Mouse (Mus musculus): ENCODE data around the gene Tvp23a. TPM values are rescaled to one million over a fixed set of nuclear protein-coding genes. Genes with fewer than 3 reads are reported as not detected.
A peak's percentile ranks its signal among the peaks of the same experiment; 100 is the strongest.

Tvp23a gene
- polyA plus RNA-seq, 1 experiment from 2014 or later, result 34.1 TPM

- no peak for ATAC-seq (ENCODE audit: low FRiP score)
- H3K27me3 ChIP-seq, result 0 out of 2 replicates have a peak, but pooled peaks cover 6% of the 10 kb centered on the region
- no peaks in the 10 kb centered on the region for H3K9me3 ChIP-seq (replicated peaks)
- H3K4me3 ChIP-seq, result no peak overlapping the region
- WGBS, result 39% methylated on average over 8 of the region's 8 CpGs
- H3K27ac ChIP-seq, result no peak overlapping the region
- H3K9ac ChIP-seq, result no peak overlapping the region
- no peaks in the 10 kb centered on the region for H3K4me1 ChIP-seq
- no peaks in the 10 kb centered on the region for H3K36me3 ChIP-seq
- peak overlapping the region; percentile 30 for H3K4me2 ChIP-seq (replicated peaks)
Observed at GRCm38 (mm10) chr16:10384060-10384497, 63.1 kb downstream of the Tvp23a start.

- H3K4me3 ChIP-seq, result no peak overlapping the region
- no peak for ATAC-seq (ENCODE audit: low FRiP score)
- H3K27me3 ChIP-seq, result peaks cover under 1% of the 10 kb centered on the region; the same call in 1 of the 2 replicates
- no peaks in the 10 kb centered on the region for H3K9me3 ChIP-seq (replicated peaks)
- H3K9ac ChIP-seq, result no peak overlapping the region
- H3K4me2 ChIP-seq (replicated peaks), result no peak overlapping the region
- H3K4me1 ChIP-seq, result peaks cover 3% of the 10 kb centered on the region; the same call in 1 of the 2 replicates
- no peak overlapping the region for H3K27ac ChIP-seq
- no peaks in the 10 kb centered on the region for H3K36me3 ChIP-seq
- 69% methylated on average over 2 of the region's 2 CpGs for WGBS
Observed at GRCm38 (mm10) chr16:10379531-10379930, 67.6 kb downstream of the Tvp23a start.

DNA sequence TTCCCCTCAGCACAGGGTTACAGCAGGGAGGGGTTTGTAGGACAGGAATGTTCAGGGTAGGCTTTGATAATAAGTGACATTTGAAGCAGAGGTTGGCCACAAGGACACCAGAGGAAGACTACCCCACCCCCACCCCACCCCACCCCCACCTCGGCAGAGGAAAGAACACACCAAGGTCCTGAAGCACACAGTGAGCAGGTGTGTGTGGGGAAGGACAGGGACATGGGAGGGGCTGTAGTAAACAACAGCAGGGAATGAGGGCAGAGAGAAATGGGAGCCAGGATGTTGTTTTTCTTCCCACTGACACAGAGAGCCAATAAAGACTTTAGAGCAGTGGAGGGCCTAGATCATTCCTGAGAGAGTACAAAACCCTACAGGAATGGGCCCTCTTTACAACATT, 69.9 kb downstream of the Tvp23a start:
- no peak for ATAC-seq (ENCODE audit: low FRiP score)
- peaks cover 4% of the 10 kb centered on the region; the same call in 1 of the 2 replicates for H3K27me3 ChIP-seq
- no peaks in the 10 kb centered on the region for H3K36me3 ChIP-seq
- H3K4me3 ChIP-seq, result no peak overlapping the region
- H3K27ac ChIP-seq, result no peak overlapping the region
- peaks cover 5% of the 10 kb centered on the region; the same call in 1 of the 2 replicates for H3K4me1 ChIP-seq
- H3K4me2 ChIP-seq (replicated peaks), result no peak overlapping the region
- no peak overlapping the region for H3K9ac ChIP-seq
- 70% methylated on average over 1 of the region's 1 CpGs for WGBS
- H3K9me3 ChIP-seq (replicated peaks), result no peaks in the 10 kb centered on the region

DNA sequence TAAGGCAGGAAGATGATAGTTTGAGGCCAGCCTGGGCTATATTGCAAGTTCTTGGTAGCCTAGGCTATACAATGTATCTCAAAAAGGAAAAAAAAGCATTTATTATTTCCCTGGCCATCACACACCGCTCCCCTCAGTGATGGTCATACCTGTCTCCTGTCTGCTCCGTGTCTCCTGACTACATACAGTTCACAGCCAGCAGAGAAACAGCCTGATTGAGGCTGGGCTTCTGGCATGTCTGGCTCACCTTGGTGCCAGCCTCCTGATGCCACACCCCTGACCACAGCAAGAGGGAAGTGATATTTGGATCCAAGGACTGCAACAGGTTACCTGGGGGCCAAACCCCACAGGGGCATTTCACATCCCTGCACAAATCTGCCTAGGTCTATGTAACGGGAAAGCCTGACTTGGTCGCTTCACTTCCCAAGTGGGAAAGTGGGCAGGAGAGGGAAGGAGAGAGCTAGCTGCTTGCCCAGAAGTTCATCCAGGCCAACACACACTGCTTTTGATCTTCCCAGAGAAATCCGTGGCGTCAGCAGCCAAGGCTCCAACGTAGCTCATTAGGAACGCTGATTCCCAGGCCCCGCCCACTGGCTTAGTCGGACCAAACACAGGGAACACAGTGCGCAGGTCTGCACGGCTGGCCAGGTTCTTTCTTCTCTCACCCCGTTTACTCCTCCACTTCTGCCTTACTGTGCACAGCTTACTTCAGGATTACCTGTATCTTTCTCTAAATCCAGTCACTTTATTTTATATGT, 72.7 kb downstream of the Tvp23a start:
- H3K9ac ChIP-seq, result no peak overlapping the region
- peak; percentile 60 for ATAC-seq (ENCODE audit: low FRiP score)
- H3K4me3 ChIP-seq, result 0 out of 2 replicates have a peak overlapping the region, but pooled peaks have one; percentile 8

DNA sequence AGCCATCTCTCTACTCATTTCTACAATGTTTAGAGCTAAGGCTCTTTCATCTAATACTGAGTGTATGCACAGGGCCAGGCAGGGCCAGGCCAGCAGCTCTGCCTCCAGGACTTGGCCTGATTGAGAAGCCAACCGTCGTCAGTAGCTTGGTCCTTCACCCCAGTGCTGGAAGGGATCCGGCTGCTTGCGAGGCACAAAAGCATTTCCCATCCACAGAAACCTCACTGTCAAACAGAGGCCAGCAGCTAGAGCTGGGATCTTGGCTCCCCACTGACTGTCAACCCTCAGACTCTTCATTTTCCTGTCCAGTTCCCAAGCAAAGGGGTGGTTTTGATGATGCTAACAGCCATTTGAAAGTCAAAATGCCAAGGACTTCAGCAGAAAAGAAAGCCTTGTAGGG, 74.8 kb downstream of the Tvp23a start:
- no peak for ATAC-seq (ENCODE audit: low FRiP score)
- Histone ChIP-seq H3K9ac (no peak overlapping the region), H3K4me1 (peaks cover 16% of the 10 kb centered on the region), H3K4me3 (no peak overlapping the region), H3K4me2 (replicated peaks) (no peak overlapping the region), H3K36me3 (no peaks in the 10 kb centered on the region), H3K9me3 (replicated peaks) (no peaks in the 10 kb centered on the region), H3K27me3 (peaks cover 4% of the 10 kb centered on the region; the same call in 1 of the 2 replicates), H3K27ac (no peak overlapping the region)
- WGBS, result 79% methylated on average over 4 of the region's 4 CpGs

More for the DNA sequence above, 72.7 kb downstream of the Tvp23a start:
- Histone ChIP-seq H3K9me3 (replicated peaks) (no peaks in the 10 kb centered on the region), H3K4me2 (replicated peaks) (peak overlapping the region; percentile 44), H3K27ac (no peak overlapping the region), H3K4me1 (peaks cover 13% of the 10 kb centered on the region), H3K27me3 (peaks cover 4% of the 10 kb centered on the region; the same call in 1 of the 2 replicates), H3K36me3 (no peaks in the 10 kb centered on the region)
- WGBS, result 22% methylated on average over 13 of the region's 13 CpGs

Other genes starting within 250 kb of the Tvp23a start
- gene Emp2, start 133.4 kb downstream of the Tvp23a start, polyA plus RNA-seq (2016; fragmentation: Nextera tagmentation; extraction: Ambion mirVana), result 5.2 and 5.6 TPM in 2 replicates
- 0.75 and 0.91 TPM in 2 replicates for gene Tekt5, start 51.9 kb downstream of the Tvp23a start, polyA plus RNA-seq (2016; fragmentation: Nextera tagmentation; extraction: Ambion mirVana)
- 50.7 and 57.6 TPM in 2 replicates for gene Nubp1, start 35.4 kb downstream of the Tvp23a start, polyA plus RNA-seq (2016; fragmentation: Nextera tagmentation; extraction: Ambion mirVana)
- gene Ciita, start 32.7 kb upstream of the Tvp23a start, polyA plus RNA-seq (2016; fragmentation: Nextera tagmentation; extraction: Ambion mirVana), result 0.35 and 0.37 TPM in 2 replicates
- 22.2 and 27.6 TPM in 2 replicates for gene Dexi, start 95.7 kb upstream of the Tvp23a start, polyA plus RNA-seq (2016; fragmentation: Nextera tagmentation; extraction: Ambion mirVana)
- 51.4 and 55.5 TPM in 2 replicates for gene Clec16a, start 98.0 kb upstream of the Tvp23a start, polyA plus RNA-seq (2016; fragmentation: Nextera tagmentation; extraction: Ambion mirVana)

Measured in hindbrain, embryonic 12.5 days (tissue).